ENCODE assay signal across 26 mouse cellular contexts in the genomic region with DNA sequence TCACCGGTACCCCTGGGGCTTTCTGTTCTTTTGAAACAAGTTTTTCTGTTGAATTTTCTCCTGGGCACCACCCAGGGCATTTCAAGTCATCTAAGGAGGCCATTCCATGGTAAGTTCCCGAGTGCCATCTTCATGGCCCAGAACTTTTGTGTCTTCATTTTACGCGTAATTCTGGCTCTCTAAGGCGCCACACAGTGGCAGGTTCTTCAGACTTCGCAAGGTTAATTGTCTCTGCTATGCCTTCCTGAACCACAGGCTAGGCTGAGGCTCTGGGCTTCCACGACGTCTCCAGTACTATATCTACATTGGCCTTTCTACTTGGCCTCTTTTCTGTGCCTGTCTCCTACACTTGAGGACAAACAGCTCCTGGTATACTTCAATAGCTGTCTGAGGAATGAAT. TPM values are rescaled to one million over a fixed set of nuclear protein-coding genes. Genes with fewer than 3 reads are reported as not detected.
DNase-seq lines count a peak whose midpoint lies in the region; ATAC-seq and TF ChIP-seq lines count a peak whose summit lies in the region.
"Had no signal": no experiment of that assay in that cellular context is flagged by ENCODE, and none has a peak within 500 bp of the region (broad histone marks: within the 10 kb centered on the region; RNA-seq: fewer than 3 reads in every experiment).

No protein-coding gene starts in this region.

- no peaks in the 10 kb centered on the region for H3K4me1 ChIP-seq in lung, embryonic 14.5 days (ENCODE audit: insufficient read depth)
- H3K4me1 ChIP-seq in ES-Bruce4 (ENCODE audit: control insufficient read depth, insufficient read depth, low read length) = peaks cover 5% of the 10 kb centered on the region
- H3K4me1 ChIP-seq: embryonic facial prominence, embryonic 13.5 days; neural tube, embryonic 12.5 days had no signal

- DNase-seq in lung, embryonic 14.5 days = peak; percentile 17
- DNase-seq in lung, postnatal 25 days (ENCODE audit: low spot score) = no peak
- peak; percentile 57 for DNase-seq in CD4-positive, CD25-positive, alpha-beta regulatory T cell, adult 2 months (ENCODE audit: low read depth, low spot score)
- peak; percentile 78 for DNase-seq in induced T-regulatory cell, adult 2 months (ENCODE audit: low read depth)
- DNase-seq in adrenal gland, adult 8-10 months = no peak
- DNase-seq in left cerebral cortex, postnatal 4 days = no peak
- DNase-seq: cerebellum, adult 2 months; cerebellum, postnatal 25 days; embryo, embryonic 11 days; gastrocnemius, postnatal 36 days; heart, postnatal 4 days; kidney, adult 2 months; kidney, postnatal 10 days; lung, adult 18-20 months; lung, postnatal 36 days; right cerebral cortex, postnatal 14 days had no signal

- ATAC-seq in lung, embryonic 14.5 days (ENCODE audit: insufficient read depth) = no peak

- H3K27me3 ChIP-seq in lung, embryonic 14.5 days (ENCODE audit: insufficient read depth, low read length) = no peaks in the 10 kb centered on the region
- H3K27me3 ChIP-seq in ES-Bruce4 (ENCODE audit: control insufficient read depth, insufficient read depth, low read length, poor library complexity, severe bottlenecking) = no peaks in the 10 kb centered on the region
- H3K27me3 ChIP-seq: embryonic facial prominence, embryonic 13.5 days; forebrain, embryonic 12.5 days; heart, embryonic 15.5 days; neural tube, embryonic 12.5 days had no signal

- intact Hi-C loops in left cerebral cortex, postnatal 4 days (cut with DNase I) = no loop called here

- peaks cover 6% of the 10 kb centered on the region; the same call in 1 of the 2 replicates for H3K36me3 ChIP-seq in lung, embryonic 14.5 days (ENCODE audit: insufficient read depth)
- no peaks in the 10 kb centered on the region for H3K36me3 ChIP-seq in ES-Bruce4 (ENCODE audit: control insufficient read depth, insufficient read depth, low read length, poor library complexity, severe bottlenecking)
- H3K36me3 ChIP-seq: embryonic facial prominence, embryonic 13.5 days; heart, embryonic 15.5 days; neural tube, embryonic 12.5 days had no signal

- TF ChIP-seq POLR2A in ES-Bruce4 (IDR thresholded peaks at IDR 0.05; ENCODE audit: insufficient read depth, low read length) = no peak

- H3K4me3 ChIP-seq in lung, embryonic 14.5 days (ENCODE audit: low read depth, low read length) = no peak overlapping the region
- H3K4me3 ChIP-seq in ES-Bruce4 (ENCODE audit: low read depth, low read length) = no peak overlapping the region
- H3K4me3 ChIP-seq: embryonic facial prominence, embryonic 13.5 days; erythroblast, embryonic 14.5 days; forebrain, embryonic 12.5 days; heart, embryonic 15.5 days; neural tube, embryonic 12.5 days had no signal

- TF ChIP-seq CTCF in lung, embryonic 14.5 days (IDR thresholded peaks at IDR 0.05; ENCODE audit: low read depth) = 0 out of 2 replicates have a peak, but pooled peaks have one; percentile 2
- TF ChIP-seq CTCF in ES-Bruce4 (IDR thresholded peaks at IDR 0.05; ENCODE audit: low read depth, low read length) = peak; percentile 21

- 59% methylated on average over 8 of the region's 8 CpGs for WGBS in lung, embryonic 14.5 days

- H3K9ac ChIP-seq in lung, embryonic 14.5 days = no peak overlapping the region
- H3K9ac ChIP-seq in ES-Bruce4 (ENCODE audit: low read depth, poor library complexity, severe bottlenecking) = no peak overlapping the region
- H3K9ac ChIP-seq: embryonic facial prominence, embryonic 13.5 days; forebrain, embryonic 12.5 days; heart, embryonic 15.5 days; hindbrain, embryonic 14.5 days; neural tube, embryonic 12.5 days had no signal

- no peak overlapping the region for H3K27ac ChIP-seq in lung, embryonic 14.5 days (ENCODE audit: low read depth)
- H3K27ac ChIP-seq in ES-Bruce4 (ENCODE audit: insufficient read depth, low read length) = 0 out of 2 replicates have a peak overlapping the region, but pooled peaks have one; percentile 23
- H3K27ac ChIP-seq: embryonic facial prominence, embryonic 13.5 days; forebrain, embryonic 12.5 days; heart, embryonic 15.5 days; hindbrain, embryonic 14.5 days; neural tube, embryonic 12.5 days had no signal

- TF ChIP-seq EP300 in ES-Bruce4 (IDR thresholded peaks at IDR 0.05; ENCODE audit: insufficient read depth, low read depth, low read length) = no peak

- no peak overlapping the region for H3K4me2 ChIP-seq in lung, embryonic 14.5 days
- H3K4me2 ChIP-seq: embryonic facial prominence, embryonic 13.5 days; forebrain, embryonic 12.5 days; heart, embryonic 15.5 days; hindbrain, embryonic 14.5 days; neural tube, embryonic 12.5 days had no signal

- H3K9me3 ChIP-seq in lung, embryonic 14.5 days (ENCODE audit: low read depth, low read length) = no peaks in the 10 kb centered on the region
- H3K9me3 ChIP-seq in ES-Bruce4 (replicated peaks; ENCODE audit: control insufficient read depth, insufficient read depth, low read length, poor library complexity, severe bottlenecking) = no peaks in the 10 kb centered on the region
- H3K9me3 ChIP-seq: embryonic facial prominence, embryonic 13.5 days; forebrain, embryonic 12.5 days; heart, embryonic 15.5 days; neural tube, embryonic 12.5 days had no signal

RNA-seq across cellular contexts. Expression of gene Mief1, which starts 12.8 kb away (rescaled TPM):
- 31.7 and 32.9 TPM in 2 replicates for polyA plus RNA-seq in lung, embryonic 14.5 days (2014; fragmentation: Nextera tagmentation; extraction: Ambion mirVana)
- 35.7 and 38.4 TPM in 2 replicates for polyA plus RNA-seq in ES-Bruce4 (2011; ENCODE audit: insufficient read depth, insufficient read length, low read depth, missing spikeins)
- total RNA-seq in adrenal gland, adult 8-10 months (2022) = 10 to 100 TPM; 44.4 to 49.4 (median 48.5) TPM
- total RNA-seq in left cerebral cortex, postnatal 4 days (2021) = 10 to 100 TPM; 29.3 to 30.6 TPM

RNA-seq across cellular contexts. Expression of gene AC140267.1, which starts 14.6 kb away (rescaled TPM):
- not detected in 2 replicates for polyA plus RNA-seq in lung, embryonic 14.5 days (2014; fragmentation: Nextera tagmentation; extraction: Ambion mirVana)
- not detected in 2 replicates for polyA plus RNA-seq in ES-Bruce4 (2011; ENCODE audit: insufficient read depth, insufficient read length, low read depth, missing spikeins)
- total RNA-seq in adrenal gland, adult 8-10 months (2022) = 10 to 100 TPM in 3 of 4 experiments, 1 to 10 TPM in 1; 8.7 to 29.0 (median 17.7) TPM
- total RNA-seq in left cerebral cortex, postnatal 4 days (2021) = 10 to 100 TPM; 21.1 to 22.2 TPM
- total RNA-seq: liver, adult 2 months had no signal
- polyA plus RNA-seq: cerebellum, adult 2 months; embryonic facial prominence, embryonic 13.5 days; erythroblast, embryonic 14.5 days; forebrain, embryonic 12.5 days; heart, embryonic 15.5 days; hindbrain, embryonic 14.5 days; kidney, adult 2 months; limb, embryonic 11.5 days; liver, adult 2 months; thymus, postnatal 0 days had no signal

RNA-seq across cellular contexts. Expression of gene Atf4, which starts 34.0 kb away (rescaled TPM):
- polyA plus RNA-seq in lung, embryonic 14.5 days (2014; fragmentation: Nextera tagmentation; extraction: Ambion mirVana) = 115 and 136 TPM in 2 replicates
- polyA plus RNA-seq in ES-Bruce4 (2011; ENCODE audit: insufficient read depth, insufficient read length, low read depth, missing spikeins) = 193 and 198 TPM in 2 replicates
- total RNA-seq in adrenal gland, adult 8-10 months (2022) = 100 to 1,000 TPM; 141 to 245 (median 164) TPM
- total RNA-seq in left cerebral cortex, postnatal 4 days (2021) = 100 to 1,000 TPM; 116 to 119 TPM

RNA-seq across cellular contexts. Expression of gene Rps19bp1, which starts 43.1 kb away (rescaled TPM):
- polyA plus RNA-seq in lung, embryonic 14.5 days (2014; fragmentation: Nextera tagmentation; extraction: Ambion mirVana) = 56.4 and 61.0 TPM in 2 replicates
- 28.1 and 33.2 TPM in 2 replicates for polyA plus RNA-seq in ES-Bruce4 (2011; ENCODE audit: insufficient read depth, insufficient read length, low read depth, missing spikeins)
- 10 to 100 TPM; 32.7 to 41.0 (median 38.4) TPM for total RNA-seq in adrenal gland, adult 8-10 months (2022)
- total RNA-seq in left cerebral cortex, postnatal 4 days (2021) = 10 to 100 TPM; 45.1 to 50.3 TPM

RNA-seq across cellular contexts. Expression of gene Mgat3, which starts 47.5 kb away (rescaled TPM):
- polyA plus RNA-seq in lung, embryonic 14.5 days (2014; fragmentation: Nextera tagmentation; extraction: Ambion mirVana) = 6.1 and 7.7 TPM in 2 replicates
- polyA plus RNA-seq in ES-Bruce4 (2011; ENCODE audit: insufficient read depth, insufficient read length, low read depth, missing spikeins) = 6.2 and 6.3 TPM in 2 replicates
- 10 to 100 TPM in 3 of 4 experiments, 1 to 10 TPM in 1; 8.5 to 13.0 (median 11.6) TPM for total RNA-seq in adrenal gland, adult 8-10 months (2022)
- total RNA-seq in left cerebral cortex, postnatal 4 days (2021) = 10 to 100 TPM; 80.4 to 83.1 TPM
- polyA plus RNA-seq: erythroblast, embryonic 14.5 days had no signal

Comparison
In these comparisons a context has a peak if more than half of its experiments do, and no peak if none do; other contexts are left out.
1. DNase-seq: peak in lung, embryonic 14.5 days (single experiment), CD4-positive, CD25-positive, alpha-beta regulatory T cell, adult 2 months (single experiment) and induced T-regulatory cell, adult 2 months (single experiment); none in lung, postnatal 25 days (single experiment), adrenal gland, adult 8-10 months (single experiment) and left cerebral cortex, postnatal 4 days (single experiment).